Mouse (Mus musculus): ENCODE data around the gene H2al1c.
"Not testable (repeated sequence)": the region's sequence is repeated elsewhere in the genome, so short reads cannot be mapped to it uniquely, and the experiment has no call there.

GRCm38 (mm10) chrX:11311634-11312033 is 6.2 kb downstream of the H2al1c start, which contains the start of gene H2al1e:
- not testable (repeated sequence) for TF ChIP-seq POLR2A, CTCF (IDR thresholded peaks at IDR 0.05; ENCODE audit: insufficient read depth, low read depth, low read length)
